11 mouse cellular contexts compared by ENCODE assay signal in genomic region chr11:108344759-108345158, GRCm38 (mm10). TPM values are rescaled to one million over a fixed set of nuclear protein-coding genes. Genes with fewer than 3 reads are reported as not detected.
A peak's percentile ranks its signal among the peaks of the same experiment; 100 is the strongest.
DNase-seq lines count a peak whose midpoint lies in the region; ATAC-seq and TF ChIP-seq lines count a peak whose summit lies in the region.
"Had no signal": no experiment of that assay in that cellular context is flagged by ENCODE, and none has a peak within 500 bp of the region (broad histone marks: within the 10 kb centered on the region; RNA-seq: fewer than 3 reads in every experiment).

No protein-coding gene starts in this region.

- WGBS in heart, embryonic 10.5 days, result 66% methylated on average over 8 of the region's 8 CpGs
- WGBS in forebrain, embryonic 16.5 days, result 43% methylated on average over 8 of the region's 8 CpGs
- 65% methylated on average over 8 of the region's 8 CpGs for WGBS in liver, embryonic 13.5 days (ENCODE audit: insufficient replicate concordance)

- dilution Hi-C loops in CH12.LX (cut with MboI; ENCODE audit: extremely low pct_ligation_motif_present, extremely low pct_unique_long_range_greater_than_20kb, low sequenced_read_pairs), result no loop called here

- DNase-seq in heart, embryonic 10.5 days (ENCODE audit: low spot score), result no peak
- no peak for DNase-seq in heart, postnatal 36 days
- no peak for DNase-seq in CH12.LX (ENCODE audit: extremely low read depth)
- no peak for DNase-seq in liver, embryonic 13.5 days
- no peak for DNase-seq in layer of hippocampus, adult 9-11 months
- no peak for DNase-seq in natural killer cell, adult 2 months (ENCODE audit: low spot score in 2 of 2)
- DNase-seq in frontal cortex, postnatal 25 days (ENCODE audit: low spot score in 2 of 2), result no peak
- DNase-seq: kidney, postnatal 10 days had no signal

- peak overlapping the region; percentile 61; the same call in 1 of the 2 replicates for H3K9ac ChIP-seq in CH12.LX (ENCODE audit: insufficient read depth, low read depth)
- H3K9ac ChIP-seq in forebrain, embryonic 16.5 days (replicated peaks; ENCODE audit: low read depth, low read length), result no peak overlapping the region; the same call in 1 of the 2 replicates
- H3K9ac ChIP-seq in liver, embryonic 13.5 days, result no peak overlapping the region

- TF ChIP-seq EP300 in CH12.LX (IDR thresholded peaks at IDR 0.05; ENCODE audit: low read length), result no peak

- no peak for TF ChIP-seq POLR2A in CH12.LX (IDR thresholded peaks at IDR 0.05; ENCODE audit: low read depth, low read length)

- no peaks in the 10 kb centered on the region for H3K9me3 ChIP-seq in heart, embryonic 10.5 days
- H3K9me3 ChIP-seq in CH12.LX (replicated peaks; ENCODE audit: low read length), result no peaks in the 10 kb centered on the region
- no peaks in the 10 kb centered on the region for H3K9me3 ChIP-seq in forebrain, embryonic 16.5 days (ENCODE audit: control insufficient read depth, low read length)
- H3K9me3 ChIP-seq in liver, embryonic 13.5 days (replicated peaks), result no peaks in the 10 kb centered on the region

- no peaks in the 10 kb centered on the region for H3K36me3 ChIP-seq in heart, embryonic 10.5 days
- H3K36me3 ChIP-seq in CH12.LX (replicated peaks in 1 of 2; ENCODE audit: control insufficient read depth in 1 of 2, insufficient read depth in 1 of 2, low read length in 1 of 2), result peaks cover 2 to 5% of the 10 kb centered on the region in 2 experiments
- H3K36me3 ChIP-seq in forebrain, embryonic 16.5 days (ENCODE audit: control insufficient read depth, insufficient read depth), result no peaks in the 10 kb centered on the region
- H3K36me3 ChIP-seq in liver, embryonic 13.5 days, result no peaks in the 10 kb centered on the region

- TF ChIP-seq RAD21 in CH12.LX (IDR thresholded peaks at IDR 0.05; ENCODE audit: low read depth, low read length), result no peak

- H3K27ac ChIP-seq in heart, embryonic 10.5 days, result peak overlapping the region; percentile 93; the same call in 1 of the 2 replicates
- H3K27ac ChIP-seq in CH12.LX (ENCODE audit: insufficient read depth, low read depth), result no peak overlapping the region
- H3K27ac ChIP-seq in forebrain, embryonic 16.5 days (ENCODE audit: low read length), result no peak overlapping the region
- no peak overlapping the region for H3K27ac ChIP-seq in liver, embryonic 13.5 days

- H3K4me3 ChIP-seq in heart, embryonic 10.5 days, result peak overlapping the region; percentile 87
- peak overlapping the region in 1 of 3 experiments; percentile 95 for H3K4me3 ChIP-seq in CH12.LX (replicated peaks in 1 of 3; ENCODE audit: low read depth in 2 of 3, low read length in 2 of 3, poor library complexity in 1 of 3)
- H3K4me3 ChIP-seq in forebrain, embryonic 16.5 days (replicated peaks; ENCODE audit: low read length), result peak overlapping the region; percentile 78
- peak overlapping the region; percentile 72 for H3K4me3 ChIP-seq in liver, embryonic 13.5 days (replicated peaks)

- peak overlapping the region; percentile 86 for H3K4me2 ChIP-seq in CH12.LX (ENCODE audit: insufficient read depth, low read depth, poor library complexity, severe bottlenecking)
- peak overlapping the region; percentile 98 for H3K4me2 ChIP-seq in forebrain, embryonic 16.5 days (ENCODE audit: low read length)
- H3K4me2 ChIP-seq in liver, embryonic 13.5 days, result peak overlapping the region; percentile 92

- ATAC-seq in forebrain, embryonic 16.5 days, result no peak
- no peak for ATAC-seq in liver, embryonic 13.5 days (ENCODE audit: low read depth)

- H3K79me2 ChIP-seq in CH12.LX (replicated peaks; ENCODE audit: control insufficient read depth, extremely low read depth, insufficient read depth, poor library complexity, severe bottlenecking), result peaks cover 29% of the 10 kb centered on the region

- H3K27me3 ChIP-seq in heart, embryonic 10.5 days (ENCODE audit: insufficient read depth, poor library complexity, severe bottlenecking), result peaks cover 9% of the 10 kb centered on the region
- H3K27me3 ChIP-seq in CH12.LX (replicated peaks), result no peaks in the 10 kb centered on the region
- no peaks in the 10 kb centered on the region for H3K27me3 ChIP-seq in forebrain, embryonic 16.5 days (replicated peaks; ENCODE audit: control insufficient read depth, insufficient read depth, low read length)
- H3K27me3 ChIP-seq in liver, embryonic 13.5 days, result peaks cover 62% of the 10 kb centered on the region

- in situ Hi-C loops in CH12.LX (cut with MboI; ENCODE audit: low pct_ligation_motif_present, low pct_unique_long_range_greater_than_20kb, low sequenced_read_pairs), result no loop called here

- intact Hi-C loops in heart, postnatal 36 days (cut with DNase I), result loop anchor here (5.0 kb wide), 2 partner anchors 87 to 197 kb away; no protein-coding TSS in a partner anchor

- H3K4me1 ChIP-seq in heart, embryonic 10.5 days, result peaks cover 25% of the 10 kb centered on the region
- H3K4me1 ChIP-seq in CH12.LX (ENCODE audit: control insufficient read depth in 1 of 2, insufficient read depth in 2 of 2), result peaks cover 2 to 17% of the 10 kb centered on the region in 2 experiments
- H3K4me1 ChIP-seq in forebrain, embryonic 16.5 days (replicated peaks; ENCODE audit: control insufficient read depth, insufficient read depth, low read length), result peaks cover 25% of the 10 kb centered on the region
- H3K4me1 ChIP-seq in liver, embryonic 13.5 days (replicated peaks), result peaks cover 27% of the 10 kb centered on the region

- TF ChIP-seq CTCF in CH12.LX (conservative IDR thresholded peaks at IDR 0.05 in 1 of 2, IDR thresholded peaks at IDR 0.05 in 1 of 2; ENCODE audit: low read depth in 2 of 2, low read length in 2 of 2), result no peak

TF ChIP-seq in CH12.LX, 34 proteins besides CTCF, POLR2A, EP300 and RAD21:
- no peak for TF ChIP-seq KAT2A (IDR thresholded peaks at IDR 0.05; ENCODE audit: insufficient replicate concordance, low read length)
- no peak for TF ChIP-seq CHD1 (IDR thresholded peaks at IDR 0.05; ENCODE audit: low read depth, low read length)
- no peak for TF ChIP-seq ETS1 (conservative IDR thresholded peaks at IDR 0.05; ENCODE audit: low read depth, low read length)
- no peak for TF ChIP-seq GABPA (IDR thresholded peaks at IDR 0.05; ENCODE audit: insufficient replicate concordance, low read depth, low read length)
- no peak for TF ChIP-seq BHLHE40 (IDR thresholded peaks at IDR 0.05; ENCODE audit: low read depth, low read length)
- no peak for TF ChIP-seq RCOR1 (conservative IDR thresholded peaks at IDR 0.05; ENCODE audit: low read depth, low read length)
- TF ChIP-seq IRF4 (IDR thresholded peaks at IDR 0.05; ENCODE audit: low read depth, low read length), result no peak
- no peak for TF ChIP-seq JUN (IDR thresholded peaks at IDR 0.05; ENCODE audit: insufficient read depth, low read depth, low read length)
- TF ChIP-seq TBP (conservative IDR thresholded peaks at IDR 0.05; ENCODE audit: low read depth, low read length), result no peak
- no peak for TF ChIP-seq JUND (conservative IDR thresholded peaks at IDR 0.05; ENCODE audit: low read depth, low read length)
- no peak for TF ChIP-seq MAFK (IDR thresholded peaks at IDR 0.05; ENCODE audit: insufficient replicate concordance, low read length)
- no peak for TF ChIP-seq MXI1 (IDR thresholded peaks at IDR 0.05; ENCODE audit: low read depth, low read length)
- TF ChIP-seq NELFE (IDR thresholded peaks at IDR 0.05; ENCODE audit: low read depth, low read length), result no peak
- no peak for TF ChIP-seq CHD2 (IDR thresholded peaks at IDR 0.05; ENCODE audit: low read length)

RNA-seq across cellular contexts. Expression of gene Prkca, which starts 1.0 kb away (rescaled TPM):
- 9.2 and 11.3 TPM in 2 replicates for polyA plus RNA-seq in heart, embryonic 10.5 days (2016; fragmentation: Nextera tagmentation; extraction: Ambion mirVana)
- 10 to 100 TPM; 33.6 to 41.0 TPM for total RNA-seq in heart, postnatal 36 days (2021)
- total RNA-seq in CH12.LX (2012; rRNA removed), result 40.0 and 40.7 TPM in 2 replicates
- total RNA-seq in CH12.LX (2014; rRNA removed), result 38.3 and 43.7 TPM in 2 replicates
- polyA plus RNA-seq in CH12.LX (2012; ENCODE audit: insufficient read length, low read depth), result 105 and 107 TPM in 2 replicates
- 6.5 and 7.5 TPM in 2 replicates for polyA plus RNA-seq in forebrain, embryonic 16.5 days (2015; fragmentation: Nextera tagmentation; extraction: Ambion mirVana)
- polyA plus RNA-seq in liver, embryonic 13.5 days (2015; fragmentation: Nextera tagmentation; extraction: Ambion mirVana), result 1.9 and 4.6 TPM in 2 replicates

RNA-seq across cellular contexts. Expression of gene Apoh, which starts 1.6 kb away (rescaled TPM):
- 0.36 TPM in 1 of 2 replicates, not detected in the other for polyA plus RNA-seq in heart, embryonic 10.5 days (2016; fragmentation: Nextera tagmentation; extraction: Ambion mirVana)
- not detected for total RNA-seq in heart, postnatal 36 days (2021)
- total RNA-seq in CH12.LX (2012; rRNA removed) (not detected in 2 replicates), CH12.LX (2014; rRNA removed) (0.95 TPM in 1 of 2 replicates, not detected in the other)
- polyA plus RNA-seq in CH12.LX (2012; ENCODE audit: insufficient read length, low read depth), result not detected in 2 replicates
- 0.24 TPM in 1 of 2 replicates, not detected in the other for polyA plus RNA-seq in forebrain, embryonic 16.5 days (2015; fragmentation: Nextera tagmentation; extraction: Ambion mirVana)
- 128 and 148 TPM in 2 replicates for polyA plus RNA-seq in liver, embryonic 13.5 days (2015; fragmentation: Nextera tagmentation; extraction: Ambion mirVana)
- total RNA-seq: megakaryocyte progenitor cell, adult 5-6 weeks had no signal
- polyA plus RNA-seq: activated CD4-positive, CD25-positive, alpha-beta regulatory T cell, adult 4 months had no signal

Comparison
In these comparisons a context has a peak if more than half of its experiments do, and no peak if none do; other contexts are left out.
1. RNA of gene Apoh, which starts 1.6 kb away (polyA plus RNA-seq): 128 to 148 TPM in liver, embryonic 13.5 days; 0.36 TPM in heart, embryonic 10.5 days, 0.24 TPM in forebrain, embryonic 16.5 days and not detected in CH12.LX; every median in the first group is over 10 times any median in the second.
2. Peak in every context shown above with its lines, with median percentiles within 50 percentile points of each other: H3K4me2 ChIP-seq.